ENCODE assay signal across 16 mouse cellular contexts in the genomic region with DNA sequence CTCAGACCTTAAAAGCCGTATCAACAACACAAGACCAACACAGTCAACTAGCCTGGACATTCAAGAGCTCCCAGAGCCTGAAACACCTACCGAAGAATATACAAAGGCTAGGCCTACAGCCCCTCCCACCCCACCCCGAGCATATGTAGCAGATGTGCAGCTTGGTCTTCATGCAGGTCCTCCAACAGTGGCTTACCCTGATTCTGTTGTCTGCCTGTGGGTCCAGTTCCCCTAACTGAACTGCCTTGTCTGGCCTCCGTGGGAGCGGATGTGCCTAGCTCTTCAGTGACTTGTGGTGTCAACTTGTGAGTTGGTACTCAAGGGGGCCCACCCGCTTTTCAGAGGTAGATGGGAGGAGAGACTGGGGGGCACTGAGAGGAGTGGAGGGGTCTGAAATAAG.
"Had no signal": no experiment of that assay in that cellular context is flagged by ENCODE, and none has a peak within 500 bp of the region (broad histone marks: within the 10 kb centered on the region; RNA-seq: fewer than 3 reads in every experiment).

No protein-coding gene starts in this region.

- H3K4me3 ChIP-seq: neural tube, embryonic 13.5 days; neural tube, embryonic 15.5 days; stomach, embryonic 15.5 days had no signal

- H3K27me3 ChIP-seq: neural tube, embryonic 13.5 days; neural tube, embryonic 15.5 days; stomach, embryonic 15.5 days had no signal

- H3K36me3 ChIP-seq: neural tube, embryonic 13.5 days; neural tube, embryonic 15.5 days; stomach, embryonic 15.5 days had no signal

- H3K9me3 ChIP-seq: neural tube, embryonic 13.5 days; neural tube, embryonic 15.5 days; stomach, embryonic 15.5 days had no signal

- H3K4me2 ChIP-seq: neural tube, embryonic 13.5 days; neural tube, embryonic 15.5 days; stomach, embryonic 15.5 days had no signal

- DNase-seq: retina, postnatal 1 day; right cerebral cortex, adult 18-20 months; right cerebral cortex, postnatal 14 days; right cerebral cortex, postnatal 25 days; right cerebral cortex, postnatal 4 days; spleen, adult 18-20 months; thymus, adult 18-20 months; thymus, adult 2 months; thymus, postnatal 14 days; thymus, postnatal 25 days; thymus, postnatal 36 days; thymus, postnatal 4 days had no signal

- H3K27ac ChIP-seq: neural tube, embryonic 13.5 days; neural tube, embryonic 15.5 days; stomach, embryonic 15.5 days; stomach, postnatal 0 days had no signal

- H3K4me1 ChIP-seq: neural tube, embryonic 13.5 days; neural tube, embryonic 15.5 days; stomach, embryonic 15.5 days had no signal

- H3K9ac ChIP-seq: neural tube, embryonic 13.5 days; neural tube, embryonic 15.5 days; stomach, embryonic 15.5 days had no signal
